Comparison of ENCODE assay signal across 11 mouse cellular contexts in genomic region chr8:56884195-56884594, GRCm38 (mm10).
DNase-seq lines count a peak whose midpoint lies in the region; ATAC-seq and TF ChIP-seq lines count a peak whose summit lies in the region.
"Had no signal": no experiment of that assay in that cellular context is flagged by ENCODE, and none has a peak within 500 bp of the region (broad histone marks: within the 10 kb centered on the region; RNA-seq: fewer than 3 reads in every experiment).

No protein-coding gene starts in this region.

- DNase-seq in heart, adult 9 months (ENCODE audit: low spot score in 2 of 2), result peak; percentile 5 to 19
- DNase-seq in heart, postnatal 25 days (ENCODE audit: low spot score), result no peak
- DNase-seq in lung, embryonic 14.5 days, result peak; percentile 84
- no peak for DNase-seq in lung, adult 18-20 months
- DNase-seq in R1 (ENCODE audit: low read depth, low spot score), result peak; percentile 11
- DNase-seq in retina, postnatal 1 day, result peak; percentile 18
- DNase-seq in spleen, postnatal 14 days (ENCODE audit: low spot score in 2 of 2), result no peak
- DNase-seq: right cerebral cortex, postnatal 14 days had no signal

- TF ChIP-seq CTCF in lung, embryonic 14.5 days (IDR thresholded peaks at IDR 0.05; ENCODE audit: low read depth), result peak; percentile 56

- H3K9me3 ChIP-seq in lung, embryonic 14.5 days (ENCODE audit: low read depth, low read length), result no peaks in the 10 kb centered on the region
- H3K9me3 ChIP-seq: kidney, embryonic 15.5 days; limb, embryonic 12.5 days had no signal

- ATAC-seq in lung, embryonic 14.5 days (ENCODE audit: insufficient read depth), result no peak
- no peak for ATAC-seq in monocyte, adult 5-6 weeks (replicated peaks; ENCODE audit: insufficient number of reproducible peaks, low FRiP score, low TSS enrichment, poor library complexity, severe bottlenecking)

- H3K27ac ChIP-seq in lung, embryonic 14.5 days (ENCODE audit: low read depth), result no peak overlapping the region
- H3K27ac ChIP-seq: kidney, embryonic 15.5 days; limb, embryonic 12.5 days had no signal

- H3K4me2 ChIP-seq in lung, embryonic 14.5 days, result no peak overlapping the region
- H3K4me2 ChIP-seq: limb, embryonic 12.5 days had no signal

- no peaks in the 10 kb centered on the region for H3K4me1 ChIP-seq in lung, embryonic 14.5 days (ENCODE audit: insufficient read depth)
- H3K4me1 ChIP-seq: limb, embryonic 12.5 days had no signal

- H3K9ac ChIP-seq in lung, embryonic 14.5 days, result no peak overlapping the region
- H3K9ac ChIP-seq: kidney, embryonic 15.5 days; limb, embryonic 12.5 days had no signal

- no peaks in the 10 kb centered on the region for H3K27me3 ChIP-seq in lung, embryonic 14.5 days (ENCODE audit: insufficient read depth, low read length)
- H3K27me3 ChIP-seq: limb, embryonic 12.5 days had no signal

- no peak overlapping the region for H3K4me3 ChIP-seq in lung, embryonic 14.5 days (ENCODE audit: low read depth, low read length)
- H3K4me3 ChIP-seq: kidney, embryonic 15.5 days; limb, embryonic 12.5 days had no signal

- intact Hi-C loops in heart, postnatal 25 days (cut with DNase I), result loop anchor here (2.0 to 10.0 kb wide), 4 partner anchors 321 to 648 kb away; no protein-coding TSS in a partner anchor

- WGBS in lung, embryonic 14.5 days, result 14% methylated on average over 1 of the region's 1 CpGs

- H3K36me3 ChIP-seq in lung, embryonic 14.5 days (ENCODE audit: insufficient read depth), result no peaks in the 10 kb centered on the region
- H3K36me3 ChIP-seq: kidney, embryonic 15.5 days; limb, embryonic 12.5 days had no signal

Comparison
In these comparisons a context has a peak if more than half of its experiments do, and no peak if none do; other contexts are left out.
1. DNase-seq: peak in heart, adult 9 months (2 of 2), lung, embryonic 14.5 days (single experiment), R1 (single experiment) and retina, postnatal 1 day (single experiment); none in heart, postnatal 25 days (single experiment), lung, adult 18-20 months (0 of 2) and spleen, postnatal 14 days (0 of 2).